Mouse (Mus musculus): ENCODE results near the gene Kif2c. TPM values are rescaled to one million over a fixed set of nuclear protein-coding genes. Genes with fewer than 3 reads are reported as not detected.

Kif2c gene
- total and polyA plus RNA-seq, 2 experiments from 2014 or later: 6.9 to 8.4 TPM

- H3K4me2 ChIP-seq (ENCODE audit: low read depth, low read length): no peak overlapping the region
- no peaks in the 10 kb centered on the region for H3K9me3 ChIP-seq (ENCODE audit: low read length)
- no peaks in the 10 kb centered on the region for H3K4me1 ChIP-seq (ENCODE audit: insufficient read depth, low read length)
- H3K27ac ChIP-seq: no peak overlapping the region
- H3K27me3 ChIP-seq (ENCODE audit: insufficient read depth, low read length): no peaks in the 10 kb centered on the region
- TF ChIP-seq CTCF (IDR thresholded peaks at IDR 0.05; ENCODE audit: low read depth): no peak
- H3K9ac ChIP-seq (replicated peaks; ENCODE audit: low read length): no peak overlapping the region
- DNase-seq (ENCODE audit: low spot score) (no peak), ATAC-seq (no peak)
- no peak overlapping the region for H3K4me3 ChIP-seq (ENCODE audit: low read length)
- H3K36me3 ChIP-seq (ENCODE audit: insufficient read depth, low read length): peaks cover 42% of the 10 kb centered on the region
- WGBS: 92% methylated on average over 13 of the region's 13 CpGs
Measured at GRCm38 (mm10) chr4:117110249-117110648, 72.2 kb downstream of the Kif2c start.

Small RNA genes lying within 50 kb of the gene (microRNA-seq; reads per million reads assigned to microRNA genes)
- 0 reads per million in 2 experiments for gene Gm22398

Other genes with a start within 250 kb of the Kif2c start
- gene Urod, start 188.2 kb downstream of the Kif2c start, total RNA-seq (2014; rRNA removed): 40.7 and 64.4 TPM in 2 replicates
- 52.2 and 54.0 TPM in 2 replicates for gene Urod, start 188.2 kb downstream of the Kif2c start, polyA plus RNA-seq (2015; fragmentation: Nextera tagmentation; extraction: Ambion mirVana)
- gene Hectd3, start 187.3 kb downstream of the Kif2c start, total RNA-seq (2014; rRNA removed): 47.4 and 49.5 TPM in 2 replicates
- gene Hectd3, start 187.3 kb downstream of the Kif2c start, polyA plus RNA-seq (2015; fragmentation: Nextera tagmentation; extraction: Ambion mirVana): 18.5 and 20.2 TPM in 2 replicates
- 13.1 and 16.7 TPM in 2 replicates for gene Eif2b3, start 163.2 kb downstream of the Kif2c start, total RNA-seq (2014; rRNA removed)
- 56.9 and 58.5 TPM in 2 replicates for gene Eif2b3, start 163.2 kb downstream of the Kif2c start, polyA plus RNA-seq (2015; fragmentation: Nextera tagmentation; extraction: Ambion mirVana)
- gene Ptch2, start 86.6 kb downstream of the Kif2c start, total RNA-seq (2014; rRNA removed): 16.1 and 18.8 TPM in 2 replicates
- 4.1 and 4.4 TPM in 2 replicates for gene Ptch2, start 86.6 kb downstream of the Kif2c start, polyA plus RNA-seq (2015; fragmentation: Nextera tagmentation; extraction: Ambion mirVana)
- 7.8 and 9.1 TPM in 2 replicates for gene Btbd19, start 56.9 kb downstream of the Kif2c start, total RNA-seq (2014; rRNA removed)
- gene Btbd19, start 56.9 kb downstream of the Kif2c start, polyA plus RNA-seq (2015; fragmentation: Nextera tagmentation; extraction: Ambion mirVana): 4.9 and 5.4 TPM in 2 replicates
- 2.0 and 5.8 TPM in 2 replicates for gene Tctex1d4, start 55.8 kb downstream of the Kif2c start, total RNA-seq (2014; rRNA removed)
- gene Tctex1d4, start 55.8 kb downstream of the Kif2c start, polyA plus RNA-seq (2015; fragmentation: Nextera tagmentation; extraction: Ambion mirVana): 2.0 and 2.8 TPM in 2 replicates
- gene Plk3, start 48.7 kb downstream of the Kif2c start, total RNA-seq (2014; rRNA removed): 23.9 and 29.8 TPM in 2 replicates
- 26.8 and 29.1 TPM in 2 replicates for gene Plk3, start 48.7 kb downstream of the Kif2c start, polyA plus RNA-seq (2015; fragmentation: Nextera tagmentation; extraction: Ambion mirVana)
- gene Rps8, start 26.4 kb downstream of the Kif2c start, total RNA-seq (2014; rRNA removed): 463 and 470 TPM in 2 replicates
- 523 and 530 TPM in 2 replicates for gene Rps8, start 26.4 kb downstream of the Kif2c start, polyA plus RNA-seq (2015; fragmentation: Nextera tagmentation; extraction: Ambion mirVana)
- 7.5 and 16.5 TPM in 2 replicates for gene Tmem53, start 69.3 kb upstream of the Kif2c start, total RNA-seq (2014; rRNA removed)
- gene Tmem53, start 69.3 kb upstream of the Kif2c start, polyA plus RNA-seq (2015; fragmentation: Nextera tagmentation; extraction: Ambion mirVana): 14.0 and 14.5 TPM in 2 replicates
- gene Armh1, start 69.5 kb upstream of the Kif2c start, total RNA-seq (2014; rRNA removed): 3.2 and 3.6 TPM in 2 replicates
- 2.6 and 3.0 TPM in 2 replicates for gene Armh1, start 69.5 kb upstream of the Kif2c start, polyA plus RNA-seq (2015; fragmentation: Nextera tagmentation; extraction: Ambion mirVana)